Mouse (Mus musculus): ENCODE data around the gene Serpinb3c. TPM values are rescaled to one million over a fixed set of nuclear protein-coding genes. Genes with fewer than 3 reads are reported as not detected.
"Not testable (repeated sequence)": the region's sequence is repeated elsewhere in the genome, so short reads cannot be mapped to it uniquely, and the experiment has no call there.

Gene Serpinb3c
- polyA plus RNA-seq (2014; fragmentation: Nextera tagmentation; extraction: Ambion mirVana) = not detected in 2 replicates

DNA sequence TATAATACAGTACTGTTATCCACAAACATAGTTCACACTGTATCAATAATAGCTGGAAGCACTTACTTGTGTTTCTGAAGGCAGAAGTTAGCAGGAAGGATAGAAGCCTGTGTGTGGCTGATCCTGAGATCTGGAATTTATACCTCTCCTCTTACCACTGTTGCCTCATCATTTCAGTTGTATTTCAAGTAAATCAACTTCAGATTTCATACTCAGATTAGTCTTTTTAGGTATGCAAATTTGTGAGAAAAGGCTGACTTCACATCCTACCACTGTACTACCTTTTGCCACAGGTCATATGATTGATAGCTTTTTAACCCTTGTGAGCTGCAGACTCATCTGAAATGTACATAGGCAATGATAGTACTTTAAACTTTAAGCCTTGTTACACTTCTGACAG, at the start of gene Serpinb3c, which contains the start of gene Serpinb3b:
Serpinb3c (minus strand) TSS at position 111 of the 400 bp plus-strand sequence.
Serpinb3b (minus strand) TSS at position 101 of the 400 bp plus-strand sequence.
- H3K4me3 ChIP-seq (ENCODE audit: low read depth, low read length); H3K36me3 ChIP-seq (ENCODE audit: control insufficient read depth, insufficient read depth, low read length); ATAC-seq (replicated peaks; ENCODE audit: low FRiP score); H3K27me3 ChIP-seq (replicated peaks; ENCODE audit: control insufficient read depth, insufficient read depth, low read length); DNase-seq (ENCODE audit: low spot score); H3K4me1 ChIP-seq (replicated peaks; ENCODE audit: control insufficient read depth, insufficient read depth, low read length); H3K27ac ChIP-seq (ENCODE audit: low read depth, low read length); H3K9ac ChIP-seq (ENCODE audit: low read depth, low read length); H3K4me2 ChIP-seq; H3K9me3 ChIP-seq (ENCODE audit: control insufficient read depth, low read length): not testable (repeated sequence)

DNA sequence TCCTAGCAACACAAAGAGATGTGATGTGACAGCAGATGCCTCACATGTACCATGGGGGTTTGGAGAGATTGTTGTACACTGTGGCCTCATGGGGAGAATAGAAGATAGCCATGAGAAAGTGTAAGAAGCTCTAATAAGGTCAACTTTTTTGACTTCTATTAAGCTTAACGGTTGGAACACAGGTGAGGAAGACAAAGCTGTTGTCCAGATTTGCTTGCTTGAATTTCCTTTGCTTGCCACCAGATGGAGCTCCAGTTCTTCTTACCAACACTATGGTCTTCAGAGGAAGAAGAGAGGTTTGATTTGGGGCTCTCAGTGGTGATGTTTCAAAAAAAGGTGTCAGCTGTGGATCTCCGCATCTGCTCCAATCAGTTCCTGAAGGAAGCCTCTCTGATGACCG, 35.0 kb downstream of the Serpinb3c start:
- H3K9ac ChIP-seq (ENCODE audit: low read depth, low read length); ATAC-seq (replicated peaks; ENCODE audit: low FRiP score); H3K9me3 ChIP-seq (ENCODE audit: control insufficient read depth, low read length); H3K27me3 ChIP-seq (replicated peaks; ENCODE audit: control insufficient read depth, insufficient read depth, low read length); H3K4me3 ChIP-seq (ENCODE audit: low read depth, low read length); H3K4me2 ChIP-seq; H3K36me3 ChIP-seq (ENCODE audit: control insufficient read depth, insufficient read depth, low read length); DNase-seq (ENCODE audit: low spot score); H3K4me1 ChIP-seq (replicated peaks; ENCODE audit: control insufficient read depth, insufficient read depth, low read length); H3K27ac ChIP-seq (ENCODE audit: low read depth, low read length): not testable (repeated sequence)
- WGBS = 50% methylated on average over 3 of the region's 3 CpGs

Other genes starting within 250 kb of the Serpinb3c start
- gene Serpinb3a, start 226.1 kb downstream of the Serpinb3c start, polyA plus RNA-seq (2014; fragmentation: Nextera tagmentation; extraction: Ambion mirVana) = not detected in 2 replicates
- not detected in 2 replicates for gene Serpinb3d, start 194.9 kb downstream of the Serpinb3c start, polyA plus RNA-seq (2014; fragmentation: Nextera tagmentation; extraction: Ambion mirVana)
- gene Serpinb3b, start within 50 bp of the Serpinb3c start, polyA plus RNA-seq (2014; fragmentation: Nextera tagmentation; extraction: Ambion mirVana) = not detected in 2 replicates
- gene Serpinb11, start 82.8 kb upstream of the Serpinb3c start, polyA plus RNA-seq (2014; fragmentation: Nextera tagmentation; extraction: Ambion mirVana) = not detected in 2 replicates
- gene Serpinb7, start 121.3 kb upstream of the Serpinb3c start, polyA plus RNA-seq (2014; fragmentation: Nextera tagmentation; extraction: Ambion mirVana) = 0.08 TPM in 1 of 2 replicates, not detected in the other
- 3.4 and 4.6 TPM in 2 replicates for gene Serpinb2, start 233.1 kb upstream of the Serpinb3c start, polyA plus RNA-seq (2014; fragmentation: Nextera tagmentation; extraction: Ambion mirVana)